Mouse (Mus musculus) testis, adult 10 weeks (tissue): ENCODE measurements around the gene Ino80e. TPM values are rescaled to one million over a fixed set of nuclear protein-coding genes. Genes with fewer than 3 reads are reported as not detected.

Experiments
- polyA plus RNA-seq: library from polyadenylated mRNA; stranded (reverse); fragments of 350-450 nt; fragmentation: Illumina TruSeq; extraction: RNeasy Lipid Tissue Mini Kit (QIAGEN cat#74804); gene quantifications from one replicate; pipeline ENCODE4 v1.2.3, GENCODE M21; 2014; ENCODE audit warnings: low read depth, low replicate concordance

The Ino80e gene
- polyA plus RNA-seq, result 26.9 TPM

DNA sequence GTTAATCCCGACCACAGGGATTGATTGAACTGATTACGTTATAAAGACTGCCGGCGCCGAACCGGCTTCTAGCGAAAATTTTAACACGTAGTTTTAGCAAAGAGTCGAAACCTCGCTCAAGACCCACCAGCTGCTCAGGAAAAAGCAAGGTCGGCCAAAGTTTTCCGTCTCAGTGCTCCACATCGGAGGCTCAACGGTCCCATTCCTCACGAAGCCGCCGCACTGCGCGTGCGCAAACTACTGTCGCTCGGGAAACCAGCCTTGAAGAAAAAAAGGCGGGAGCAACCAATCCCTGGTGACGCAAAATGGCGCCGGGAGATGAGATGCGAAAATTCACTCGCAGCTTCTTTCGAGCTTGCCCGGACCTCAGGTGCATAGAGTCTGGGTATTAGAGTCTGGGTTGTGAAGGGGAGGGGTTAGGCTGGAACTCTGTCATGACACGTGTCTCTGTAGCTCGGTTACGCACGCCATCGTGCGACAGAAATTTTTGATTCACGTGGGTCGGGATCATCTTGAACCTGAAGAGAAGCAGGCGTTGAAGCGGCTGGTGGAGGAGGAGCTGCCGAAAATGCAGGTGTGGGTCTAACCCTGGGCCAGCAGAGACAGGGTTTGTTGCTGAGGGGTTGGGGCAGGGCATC lies at the start of gene Ino80e:
Gene Ino80e (minus strand): TSS at position 231 of the 638 bp plus-strand sequence.

DNA sequence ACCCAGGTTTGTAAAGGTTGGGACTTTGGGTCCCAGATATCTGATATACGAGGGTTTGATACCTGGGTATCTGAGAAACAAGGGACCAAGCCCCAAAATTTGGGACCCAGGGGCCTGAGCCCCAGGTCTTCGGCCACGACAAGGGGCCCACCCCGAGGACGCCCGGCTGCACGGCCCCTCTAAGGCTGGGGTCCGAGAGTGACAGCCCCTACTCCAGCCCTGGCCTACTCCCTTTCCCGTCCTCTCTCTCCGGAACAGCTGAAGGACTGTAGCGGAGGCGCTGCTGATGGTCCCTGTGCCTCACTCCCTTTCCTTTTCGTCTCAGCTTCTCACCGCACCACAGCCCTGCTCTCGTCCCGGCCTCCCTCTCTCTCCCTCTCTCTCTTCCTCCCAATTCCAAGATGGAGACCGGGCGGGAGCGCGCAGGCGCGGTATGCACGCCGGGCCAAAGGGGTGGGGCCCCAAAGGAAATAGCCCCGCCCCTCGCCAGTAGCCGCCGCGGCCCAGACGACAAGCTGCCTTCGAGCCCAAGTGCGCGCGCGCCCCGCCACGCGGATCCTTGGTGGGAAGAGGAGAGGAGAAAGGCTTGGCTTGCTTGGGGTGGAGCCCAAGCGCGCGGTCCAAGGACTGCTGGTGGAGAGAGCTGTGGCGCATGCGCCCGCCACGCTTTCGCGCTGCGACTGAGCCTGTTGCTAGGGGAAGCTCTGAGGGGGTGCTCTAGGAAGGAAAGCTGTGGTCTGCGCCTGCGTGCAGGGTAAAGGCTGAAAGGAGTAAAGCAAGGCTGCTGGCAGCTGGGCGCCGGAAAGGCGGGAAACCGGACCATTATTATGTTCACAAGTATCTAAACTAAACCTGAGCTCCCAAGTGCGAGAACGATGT lies 22.3 kb upstream of the Ino80e start, which contains the start of gene Taok2:
Gene Taok2 (minus strand): TSS at position 418 of the 879 bp plus-strand sequence.

DNA sequence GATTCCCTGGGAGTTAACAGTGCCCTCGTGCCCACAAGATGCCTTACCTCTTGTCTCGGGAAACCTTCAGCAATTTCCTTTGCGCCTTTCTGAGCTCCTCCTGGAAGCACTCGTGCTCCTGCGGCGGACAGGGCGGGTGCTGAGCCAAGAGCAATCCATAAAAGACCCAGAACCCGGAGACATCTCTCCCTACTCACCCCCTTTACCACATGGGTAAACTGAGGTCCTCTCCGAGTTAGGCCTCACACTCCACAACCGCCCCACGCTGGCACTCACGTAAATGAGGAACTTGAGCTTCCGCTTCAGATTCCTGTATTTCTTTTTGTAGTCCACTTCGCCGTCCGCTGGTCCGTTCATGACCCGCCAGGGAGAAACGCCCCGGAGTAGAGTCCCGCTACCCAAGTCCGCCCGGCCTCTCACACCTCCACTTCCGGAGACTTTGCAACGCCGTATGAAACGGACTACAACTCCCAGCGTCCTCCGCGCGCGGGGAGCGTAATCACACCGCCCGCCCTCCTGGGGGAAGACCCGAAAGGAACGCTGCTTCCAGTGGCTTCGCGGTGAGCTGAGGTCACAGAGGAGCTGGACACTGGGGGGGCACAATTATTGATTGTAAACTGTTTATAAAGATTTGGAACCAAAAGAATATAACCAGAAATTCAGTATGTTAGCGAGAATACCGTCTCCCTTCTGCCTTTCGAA lies 597 bp downstream of the Ino80e start, which contains the start of gene Hirip3:
Gene Hirip3 (plus strand): TSS at position 544 of the 702 bp plus-strand sequence.

DNA sequence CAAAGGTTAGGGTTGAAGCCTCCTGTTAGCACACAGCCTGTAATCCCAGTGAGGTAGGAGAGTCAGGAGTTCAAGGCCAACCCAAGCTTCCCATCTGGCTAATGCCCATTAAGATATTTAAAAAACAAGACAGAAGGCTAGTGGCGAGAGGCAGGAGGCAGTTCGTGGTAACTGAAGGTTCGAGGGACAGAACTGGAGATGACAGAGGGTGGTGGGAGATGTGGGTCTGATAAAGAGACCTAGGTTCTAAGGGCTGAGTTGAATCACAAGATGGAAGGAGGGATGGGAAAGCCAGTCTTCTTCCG lies 15.1 kb downstream of the Ino80e start, which contains the start of gene Doc2a:
Gene Doc2a (plus strand): TSS at position 301 of the 305 bp plus-strand sequence.

DNA sequence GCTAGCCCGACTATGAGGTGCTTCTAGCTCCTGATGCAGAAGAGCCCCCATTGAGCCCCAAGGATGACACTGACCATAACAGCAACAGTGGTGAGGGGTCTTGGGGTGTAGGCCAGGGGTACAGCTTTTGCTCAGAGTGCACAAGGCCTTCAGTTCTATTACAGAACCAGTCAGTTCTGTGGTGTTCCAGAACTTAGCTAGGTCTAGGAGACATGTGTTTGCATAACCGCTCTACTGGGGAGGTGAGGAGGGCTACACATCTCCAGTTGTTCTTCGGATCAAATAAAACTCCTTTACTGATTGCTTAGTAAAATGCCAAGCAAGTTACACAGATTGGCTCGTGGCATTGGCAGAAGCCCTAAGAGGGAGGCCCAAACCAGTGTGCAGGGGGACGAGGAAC lies 30.6 kb downstream of the Ino80e start, which contains the start of gene 4930451I11Rik:
Gene 4930451I11Rik (minus strand): TSS at position 101 of the 400 bp plus-strand sequence.

Other genes starting within 250 kb of the Ino80e start
- 0.38 TPM for gene Nupr1, start 231.5 kb downstream of the Ino80e start, polyA plus RNA-seq
- 38.3 TPM for gene Sgf29, start 213.1 kb downstream of the Ino80e start, polyA plus RNA-seq
- gene Sult1a1, start 185.9 kb downstream of the Ino80e start, polyA plus RNA-seq, result 17.4 TPM
- 0.11 TPM for gene Bola2, start 167.0 kb downstream of the Ino80e start, polyA plus RNA-seq
- gene Slx1b, start 166.6 kb downstream of the Ino80e start, polyA plus RNA-seq, result 0.78 TPM
- gene Coro1a, start 154.6 kb downstream of the Ino80e start, polyA plus RNA-seq, result not detected
- gene Mapk3, start 102.8 kb downstream of the Ino80e start, polyA plus RNA-seq, result 33.6 TPM
- 0.38 TPM for gene Gdpd3, start 96.0 kb downstream of the Ino80e start, polyA plus RNA-seq
- 5.6 TPM for gene Ypel3, start 85.4 kb downstream of the Ino80e start, polyA plus RNA-seq
- gene Tbx6, start 80.9 kb downstream of the Ino80e start, polyA plus RNA-seq, result not detected
- gene Ppp4c, start 69.9 kb downstream of the Ino80e start, polyA plus RNA-seq, result 58.9 TPM
- 2.7 TPM for gene Fam57b, start 64.7 kb downstream of the Ino80e start, polyA plus RNA-seq
- gene 4930451I11Rik, start 30.7 kb downstream of the Ino80e start, polyA plus RNA-seq, result 39.4 TPM
- gene Doc2a, start 15.0 kb downstream of the Ino80e start, polyA plus RNA-seq, result 0.42 TPM
- gene Hirip3, start 405 bp downstream of the Ino80e start, polyA plus RNA-seq, result 101 TPM
- 7.7 TPM for gene Taok2, start 22.3 kb upstream of the Ino80e start, polyA plus RNA-seq
- gene Tmem219, start 60.5 kb upstream of the Ino80e start, polyA plus RNA-seq, result 5.4 TPM
- gene Kctd13, start 66.5 kb upstream of the Ino80e start, polyA plus RNA-seq, result 9.1 TPM
- gene Asphd1, start 87.2 kb upstream of the Ino80e start, polyA plus RNA-seq, result not detected
- gene Sez6l2, start 88.2 kb upstream of the Ino80e start, polyA plus RNA-seq, result 3.2 TPM
- gene Cdipt, start 113.5 kb upstream of the Ino80e start, polyA plus RNA-seq, result 7.6 TPM
- 527 TPM for gene Cdiptos, start 113.7 kb upstream of the Ino80e start, polyA plus RNA-seq
- 0.11 TPM for gene Mvp, start 152.2 kb upstream of the Ino80e start, polyA plus RNA-seq
- not detected for gene Pagr1b, start 154.1 kb upstream of the Ino80e start, polyA plus RNA-seq
- not detected for gene Pagr1a, start 155.0 kb upstream of the Ino80e start, polyA plus RNA-seq
- 0.80 TPM for gene Gm42742, start 158.7 kb upstream of the Ino80e start, polyA plus RNA-seq
- 0.22 TPM for gene Prrt2, start 158.8 kb upstream of the Ino80e start, polyA plus RNA-seq
- gene Maz, start 164.7 kb upstream of the Ino80e start, polyA plus RNA-seq, result 14.6 TPM
- gene Kif22, start 180.1 kb upstream of the Ino80e start, polyA plus RNA-seq, result 12.4 TPM
- gene Zg16, start 225.0 kb upstream of the Ino80e start, polyA plus RNA-seq, result not detected
- 1.8 TPM for gene AI467606, start 229.0 kb upstream of the Ino80e start, polyA plus RNA-seq